Mouse (Mus musculus): ENCODE measurements at regions not wholly inside any gene's neighbourhood (a gene's known extent, or its start where the extent isn't known, plus 50 kb on each side); places are given as distances from the start of the nearest gene placed in this dataset.

DNA sequence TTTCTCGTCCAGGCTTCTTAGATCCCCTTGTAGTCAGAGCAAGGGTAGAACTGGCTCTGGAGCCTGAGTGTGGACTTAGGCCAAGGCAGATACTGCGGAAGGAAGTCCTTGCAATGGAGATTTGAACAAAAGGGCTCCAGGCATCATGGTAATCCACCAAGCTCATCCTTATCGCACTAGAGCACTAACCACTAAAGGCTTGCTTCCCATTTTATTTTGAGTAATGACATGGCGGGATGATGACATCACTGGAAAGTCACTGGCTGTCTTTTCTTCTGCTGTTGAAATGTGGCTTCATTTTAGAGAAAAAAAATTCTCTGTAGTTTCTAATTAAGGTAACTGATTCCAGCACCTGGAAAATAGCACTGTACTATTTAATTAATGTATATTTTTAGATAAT lies 137.4 kb upstream of the Cnr1 start:
- DNase-seq (ENCODE audit: low spot score in 2 of 2), result no peak

DNA sequence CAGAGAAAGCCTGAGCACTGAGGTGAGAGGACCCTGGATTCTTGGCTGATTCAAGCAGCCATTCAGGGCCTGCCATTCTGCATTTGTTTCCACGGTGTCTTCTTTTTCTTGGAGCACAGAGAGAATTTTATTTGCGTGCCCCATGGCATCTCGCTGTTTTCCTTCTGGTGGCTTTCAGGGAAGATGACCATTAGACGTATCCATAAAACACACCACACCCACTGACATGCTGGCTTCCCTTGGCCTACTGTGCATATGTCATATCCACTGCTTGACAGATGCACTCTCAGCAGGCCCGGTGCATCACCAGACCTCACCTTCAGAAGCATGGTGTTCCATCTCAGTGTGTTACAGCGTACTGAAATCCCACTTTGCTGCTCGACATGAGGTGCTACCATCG lies 131.0 kb upstream of the Cnr1 start:
- DNase-seq (ENCODE audit: low spot score in 2 of 2), result no peak

DNA sequence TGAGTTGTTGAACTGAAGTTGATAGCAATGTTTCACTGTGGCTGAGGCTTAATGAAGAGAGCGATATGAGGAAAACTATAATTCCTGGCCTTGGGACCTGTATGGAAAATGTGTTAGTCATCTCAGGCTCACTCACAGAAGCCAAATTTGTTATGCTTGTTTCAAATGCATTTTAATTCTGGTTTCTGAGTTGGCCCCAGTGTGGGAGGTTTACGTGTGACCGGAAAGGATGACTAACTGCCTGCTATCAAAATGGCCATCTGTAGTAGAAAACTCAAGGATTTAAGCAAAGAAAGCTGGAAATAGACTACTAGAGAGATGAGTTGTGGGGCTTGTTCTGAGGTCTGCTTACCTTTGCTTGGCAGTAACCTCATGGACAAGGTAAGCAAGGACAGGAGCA lies 128.9 kb upstream of the Cnr1 start:
- DNase-seq (ENCODE audit: low spot score in 2 of 2), result peak in 1 of 2 experiments; percentile 62

DNA sequence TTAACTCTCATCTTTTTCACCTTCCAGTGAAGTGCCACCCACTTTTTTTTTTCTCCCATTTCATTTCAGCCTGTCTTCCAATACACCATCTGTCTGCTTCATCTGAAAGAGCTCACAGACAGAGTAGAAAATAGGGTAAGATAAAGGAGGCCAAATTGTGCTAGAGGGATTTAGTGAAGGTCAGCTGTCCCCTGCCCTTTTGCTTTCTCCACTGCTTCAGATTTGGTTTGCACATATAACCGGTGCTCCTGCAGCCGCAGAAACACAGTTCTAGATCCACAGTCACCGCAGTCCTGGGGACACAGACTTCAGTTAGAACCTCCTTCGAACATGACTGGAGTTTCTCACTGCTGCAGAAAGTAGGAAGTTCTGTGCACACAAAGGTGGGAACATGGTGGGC lies 126.4 kb upstream of the Cnr1 start:
- DNase-seq (ENCODE audit: low spot score in 2 of 2), result peak in 1 of 2 experiments; percentile 19

DNA sequence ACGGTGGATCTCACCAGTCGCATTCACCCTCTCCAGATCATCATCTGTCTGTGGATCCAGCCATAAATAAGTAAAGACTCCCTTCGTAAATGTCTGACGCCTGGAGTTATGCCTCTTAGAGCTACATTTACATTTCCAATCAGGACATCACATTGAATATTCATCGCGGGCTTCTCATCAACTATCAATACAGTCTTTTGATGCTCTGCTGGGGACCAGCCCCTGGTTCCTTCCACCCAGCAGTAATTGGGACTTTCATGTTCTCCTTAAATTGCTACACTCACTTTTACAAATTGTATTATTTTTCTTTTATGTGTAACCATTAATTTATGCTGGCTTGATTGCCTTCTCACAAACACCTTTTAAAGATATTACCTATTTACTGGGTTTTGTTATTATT lies 125.7 kb upstream of the Cnr1 start:
- no peak for DNase-seq (ENCODE audit: low spot score in 2 of 2)

DNA sequence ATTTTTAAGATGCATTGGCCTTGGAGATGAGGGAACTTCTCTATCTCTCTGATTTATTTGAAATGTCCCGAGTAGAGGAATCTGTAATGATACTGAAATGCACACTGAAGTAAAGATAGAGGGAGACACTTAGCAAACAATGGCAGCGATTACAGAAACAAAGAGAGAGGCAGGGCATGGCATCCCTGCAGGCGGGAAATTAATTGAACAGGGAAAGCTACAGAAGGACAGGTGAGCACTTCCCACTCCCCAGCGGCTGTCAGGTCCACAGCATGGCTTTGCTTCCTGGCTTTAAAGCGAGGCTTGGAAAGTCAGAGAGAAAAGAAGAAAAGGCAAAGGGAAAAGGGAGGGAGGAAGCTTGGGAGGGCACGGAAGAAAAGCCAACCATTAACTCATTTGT lies 125.3 kb upstream of the Cnr1 start:
- no peak for DNase-seq (ENCODE audit: low spot score in 2 of 2)

DNA sequence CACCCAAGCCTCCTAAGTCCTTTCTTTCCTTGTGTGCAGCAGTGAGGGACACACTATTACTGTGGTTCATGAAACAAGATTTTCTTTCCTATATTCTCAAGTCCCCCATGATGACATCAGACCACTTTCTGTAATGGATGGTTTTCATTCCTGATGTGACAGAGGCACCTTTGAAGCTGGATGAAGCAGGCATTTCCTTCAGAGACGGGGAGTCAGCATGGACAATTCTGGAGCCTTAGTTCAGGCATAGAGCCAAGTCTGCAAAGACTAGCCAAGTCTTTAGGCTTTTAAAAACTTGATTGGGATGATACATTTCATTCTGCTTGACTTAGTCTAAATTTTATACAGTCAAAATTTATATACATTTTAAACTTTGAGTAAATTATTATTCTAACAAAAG lies 124.6 kb upstream of the Cnr1 start:
- no peak for DNase-seq (ENCODE audit: low spot score in 2 of 2)

DNA sequence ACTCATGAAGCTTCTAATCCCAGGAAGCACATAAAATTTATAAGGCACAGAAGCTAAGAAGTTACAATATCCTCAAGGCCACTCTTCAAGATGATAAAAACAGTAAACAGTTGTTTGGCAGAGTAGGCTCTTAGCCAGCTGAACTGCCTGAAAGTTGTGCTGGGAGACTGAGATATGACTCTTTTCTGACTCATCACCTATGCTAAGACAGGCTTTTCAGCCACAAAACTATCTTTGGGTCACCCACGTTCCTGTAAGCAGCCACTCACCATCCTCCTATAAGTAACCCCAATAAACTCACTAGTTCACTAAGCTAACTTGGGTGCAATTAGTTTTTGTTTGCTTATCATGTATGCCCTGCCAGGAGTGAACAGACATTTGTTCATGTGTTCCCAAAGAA lies 112.1 kb upstream of the Cnr1 start:
- DNase-seq (ENCODE audit: low spot score in 2 of 2), result no peak

DNA sequence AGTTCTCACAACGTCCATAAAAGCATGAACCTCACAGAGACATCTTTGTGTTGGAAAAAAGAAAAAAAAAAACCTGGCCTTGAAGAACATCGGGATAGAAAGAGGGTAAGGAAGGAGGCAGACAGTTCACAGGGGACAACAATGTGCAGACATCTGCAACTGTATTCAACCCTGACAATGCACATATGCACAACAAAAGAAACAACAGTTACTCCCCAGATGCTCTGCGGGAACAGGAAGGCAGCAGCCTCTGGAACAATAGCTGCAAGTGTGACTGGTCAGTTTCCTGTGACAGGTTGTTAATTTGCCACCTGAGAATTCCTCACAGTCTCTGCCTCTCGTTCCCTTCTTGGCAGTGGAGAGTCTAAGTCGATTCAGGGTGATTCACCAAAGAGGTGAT lies 100.5 kb upstream of the Cnr1 start:
- no peak for DNase-seq (ENCODE audit: low spot score in 2 of 2)

DNA sequence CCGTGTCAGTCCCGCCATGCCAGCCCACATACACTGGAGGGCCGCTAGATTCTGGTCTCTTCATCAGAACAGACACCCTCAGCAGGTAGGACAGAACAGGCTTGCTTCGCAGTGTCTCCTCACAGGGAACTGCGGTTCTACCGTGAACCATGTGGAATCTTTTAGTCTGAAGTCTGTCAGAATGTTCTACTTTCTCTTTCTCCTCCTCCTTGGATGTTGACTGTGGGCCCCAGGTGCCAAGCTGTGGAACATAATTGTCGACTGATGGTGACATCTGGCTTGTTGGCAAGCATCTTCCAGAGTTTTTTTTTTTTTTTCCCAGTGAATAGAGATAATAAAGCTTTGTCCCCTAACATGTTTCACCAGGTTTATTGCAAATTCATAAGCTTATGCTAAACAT lies 91.3 kb upstream of the Cnr1 start:
- DNase-seq (ENCODE audit: low spot score in 2 of 2), result no peak

DNA sequence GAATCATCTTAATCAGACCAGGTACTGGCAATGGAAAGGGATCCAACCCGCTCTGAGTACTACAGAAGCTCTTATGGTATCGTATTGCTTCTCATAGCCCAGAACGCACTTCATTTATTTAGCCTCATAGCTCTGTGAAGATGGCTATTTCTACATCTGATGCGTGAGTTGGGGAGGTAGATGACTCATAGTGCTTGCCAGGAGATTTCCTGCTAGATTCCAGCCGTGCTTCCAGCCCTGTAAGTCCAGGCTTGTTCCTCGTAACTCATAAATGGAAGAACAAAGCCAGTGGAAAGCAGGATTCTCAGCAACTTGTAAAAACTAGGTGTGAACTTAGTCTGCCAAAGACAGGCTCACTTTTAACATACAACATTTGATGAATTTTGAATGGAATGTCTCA lies 86.0 kb upstream of the Cnr1 start:
- DNase-seq (ENCODE audit: low spot score in 2 of 2), result peak in 1 of 2 experiments; percentile 19

DNA sequence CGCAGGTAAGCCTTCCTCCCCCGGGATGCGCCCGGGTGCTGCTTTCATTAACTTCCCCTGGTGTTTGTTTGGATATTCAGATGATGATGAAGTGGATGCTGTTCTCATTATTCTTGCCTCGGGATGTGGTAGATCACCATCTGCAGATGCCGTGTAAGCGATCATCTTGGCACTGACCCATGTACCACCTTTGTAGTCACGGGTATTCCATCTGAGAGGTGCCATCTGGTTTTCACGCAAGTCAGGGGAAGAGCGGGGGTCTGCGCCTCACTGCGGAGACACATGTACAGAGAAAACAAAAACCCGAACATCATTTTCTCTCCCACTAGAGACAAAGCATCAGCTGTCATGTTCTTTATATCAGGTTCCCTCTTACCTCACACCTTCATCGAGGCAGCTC lies 84.3 kb upstream of the Cnr1 start:
- no peak for DNase-seq (ENCODE audit: low spot score in 2 of 2)

DNA sequence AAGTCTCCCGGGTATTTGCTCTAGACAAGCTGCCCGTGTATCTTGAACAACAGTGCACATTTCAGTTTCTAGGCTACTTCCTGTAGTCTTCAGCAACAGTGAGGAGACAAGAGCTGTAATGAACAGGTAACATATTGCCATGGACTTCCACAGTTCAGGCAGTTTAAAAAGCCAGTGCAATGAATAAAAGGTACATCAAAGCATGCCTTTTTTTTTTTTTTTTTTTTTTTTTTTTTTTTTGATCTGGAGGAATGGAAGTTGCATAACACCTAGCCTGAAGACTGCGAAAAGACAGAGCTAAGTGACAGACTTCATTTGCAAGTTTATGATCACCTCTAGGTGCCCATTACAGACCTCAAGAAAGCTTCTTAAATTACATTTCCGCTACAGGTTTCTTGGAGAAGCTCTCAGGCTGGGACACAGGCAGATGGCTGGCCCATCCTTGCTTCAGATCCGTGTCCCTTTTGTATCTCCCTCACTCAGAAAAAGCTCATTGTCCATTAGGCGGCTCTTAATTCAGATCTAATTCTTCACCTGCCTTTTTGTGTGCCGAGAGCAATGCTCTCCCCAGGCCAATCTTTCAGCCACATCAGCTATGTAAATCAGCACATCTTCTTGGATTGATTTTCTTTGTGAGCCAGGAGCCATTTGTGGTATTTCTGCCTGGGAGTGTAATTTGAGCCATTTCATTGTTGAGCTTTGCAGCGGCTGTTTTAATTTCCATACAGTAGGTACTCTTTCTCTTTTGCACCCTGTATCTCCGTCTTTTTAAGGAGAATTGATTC lies 78.6 kb upstream of the Cnr1 start:
- DNase-seq (ENCODE audit: low spot score in 2 of 2), result no peak

DNA sequence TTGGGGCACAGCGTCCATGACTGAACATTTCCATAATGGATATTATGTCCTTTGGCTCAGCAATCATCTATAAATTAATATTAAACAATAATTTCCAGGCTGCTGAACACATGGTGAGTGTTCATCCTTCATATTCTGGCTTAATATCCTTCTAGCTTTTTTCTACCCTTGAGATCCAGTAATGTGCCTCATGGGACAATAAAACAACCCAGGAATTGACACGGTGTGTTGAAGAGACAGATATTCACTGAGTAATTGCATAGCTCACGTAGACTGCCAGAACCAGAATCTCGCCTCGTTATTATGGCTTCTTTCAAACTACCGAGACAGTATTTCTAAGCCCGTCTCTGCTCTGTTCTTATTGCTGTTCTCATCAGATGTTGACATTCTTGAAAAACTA lies 74.1 kb upstream of the Cnr1 start:
- DNase-seq (ENCODE audit: low spot score in 2 of 2), result no peak

DNA sequence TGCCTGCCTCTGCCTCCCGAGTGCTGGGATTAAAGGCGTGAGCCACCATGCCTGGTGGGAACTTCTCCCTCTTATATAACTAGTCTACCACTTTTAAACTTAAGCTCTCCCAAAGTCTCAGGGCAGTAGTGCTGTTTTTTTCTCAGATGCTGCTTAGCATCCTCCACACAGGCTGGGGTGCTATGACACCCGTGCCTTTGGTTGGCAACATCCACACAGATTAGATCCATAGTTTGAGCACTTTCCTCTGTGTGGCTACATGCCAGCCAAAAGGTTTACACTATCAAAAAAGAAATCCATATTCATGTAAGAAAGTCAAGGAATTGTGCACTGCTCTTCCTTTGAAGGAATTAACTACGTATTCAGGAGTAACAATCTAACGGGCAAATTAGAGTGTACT lies 72.1 kb upstream of the Cnr1 start:
- peak; percentile 10 to 14 for DNase-seq (ENCODE audit: low spot score in 2 of 2)

DNA sequence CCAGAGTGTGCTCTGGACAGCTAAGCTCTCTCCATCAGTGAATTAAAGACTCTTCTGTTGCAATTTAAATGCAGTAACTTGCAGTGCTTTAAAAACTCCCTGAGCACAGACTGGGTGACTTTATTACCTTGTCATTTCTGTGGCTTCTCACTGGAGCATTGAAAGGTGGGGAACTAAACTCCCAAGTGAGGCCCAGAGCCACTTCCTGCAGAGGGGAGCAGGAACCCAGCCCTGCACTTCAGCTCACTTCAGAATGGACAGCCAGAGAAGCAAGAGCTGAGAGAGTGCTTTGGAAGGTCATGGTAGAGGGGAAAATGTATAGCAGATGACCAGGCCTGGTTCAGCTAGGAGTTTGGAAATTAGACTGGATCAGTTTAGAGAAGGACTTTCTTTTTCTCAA lies 69.3 kb upstream of the Cnr1 start:
- no peak for DNase-seq (ENCODE audit: low spot score in 2 of 2)

DNA sequence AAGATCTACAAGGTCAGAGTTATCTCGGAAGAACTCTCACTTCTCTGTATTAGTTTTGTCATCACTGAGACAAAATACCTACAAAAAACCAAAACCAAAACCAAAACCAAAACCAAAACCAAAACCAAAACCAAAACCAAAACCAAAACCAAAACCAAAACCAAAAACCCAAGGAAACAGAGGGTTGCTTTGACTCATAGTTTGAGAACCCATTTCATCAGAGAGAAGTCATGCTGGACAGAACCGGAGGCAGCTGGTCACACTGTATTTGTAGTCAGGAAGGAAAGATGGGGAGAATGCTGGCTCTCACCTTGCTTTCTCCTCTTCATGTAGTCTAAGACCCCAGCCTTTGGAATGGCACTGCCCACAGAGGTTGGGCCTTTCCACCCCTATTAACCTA lies 57.3 kb upstream of the Cnr1 start:
- DNase-seq (ENCODE audit: low spot score in 2 of 2), result no peak

DNA sequence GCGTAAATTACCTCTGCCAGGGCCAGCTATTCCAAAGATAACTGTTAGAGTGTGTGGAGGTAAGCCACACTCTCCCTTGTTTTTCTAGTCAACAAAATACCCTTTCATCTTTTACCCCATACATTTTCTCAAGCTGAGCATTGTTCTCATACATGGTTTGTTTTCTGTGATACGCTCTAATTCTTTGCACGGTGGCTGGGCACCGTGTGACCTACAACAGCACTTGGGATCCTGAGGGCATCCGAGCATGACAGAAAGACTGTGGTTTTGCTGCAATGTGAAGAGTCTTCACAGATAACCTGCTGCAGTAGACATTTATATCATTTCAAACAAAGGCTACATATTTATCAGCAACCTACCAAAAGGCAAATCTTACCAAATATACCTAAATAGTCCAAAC lies 55.1 kb upstream of the Cnr1 start:
- DNase-seq (ENCODE audit: low spot score in 2 of 2), result no peak

All from left cerebral cortex, adult 9 months (tissue).